Mouse (Mus musculus) neural tube, embryonic 12.5 days (tissue): ENCODE data around the gene Mep1a. TPM values are rescaled to one million over a fixed set of nuclear protein-coding genes. Genes with fewer than 3 reads are reported as not detected.

Source experiments
- ATAC-seq: fragments of 200-750 bp; cut with Nextera tagmentation; 2 replicates; pipeline ENCODE4 v1.8.0; 2017; ENCODE audit warnings: low read depth, mild to moderate bottlenecking, moderate TSS enrichment, moderate library complexity; ENCODE audit not compliant: low FRiP score
- H3K27ac ChIP-seq: fragments of 300-500 bp; sonication (generic); 2 replicates; pipeline ENCODE4 v1.5.1; 2016
- H3K27me3 ChIP-seq: fragments of 300-500 bp; sonication (generic); replicated peaks from 2 replicates; pipeline ENCODE4 v1.6.1; 2016; ENCODE audit warnings: mild to moderate bottlenecking
- H3K36me3 ChIP-seq: fragments of 300-500 bp; sonication (generic); 2 replicates; pipeline ENCODE4 v1.6.1; 2016; ENCODE audit warnings: mild to moderate bottlenecking
- H3K4me1 ChIP-seq: fragments of 300-500 bp; sonication (generic); 2 replicates; pipeline ENCODE4 v1.6.1; 2016
- H3K4me2 ChIP-seq: fragments of 300-500 bp; sonication (generic); replicated peaks from 2 replicates; pipeline ENCODE4 v1.6.1; 2016; ENCODE audit warnings: mild to moderate bottlenecking
- H3K4me3 ChIP-seq: fragments of 300-500 bp; sonication (generic); 2 replicates; pipeline ENCODE4 v1.5.1; 2016
- H3K9ac ChIP-seq: fragments of 300-500 bp; sonication (generic); 2 replicates; pipeline ENCODE4 v1.6.1; 2016; ENCODE audit warnings: mild to moderate bottlenecking
- H3K9me3 ChIP-seq: fragments of 300-500 bp; sonication (generic); 2 replicates; pipeline ENCODE4 v1.6.1; 2016; ENCODE audit warnings: mild to moderate bottlenecking
- WGBS: fragments of 180-500 bp; shearing (Covaris S2); methylation state at CpG from one replicate; pipeline ENCODE4 v1.1.7; 2016; 5-methylcytosine and 5-hydroxymethylcytosine counted together
- polyA plus RNA-seq: library from polyadenylated mRNA; unstranded; fragments of >200 nt; fragmentation: Nextera tagmentation; extraction: Ambion mirVana; gene quantifications from 2 replicates; pipeline ENCODE4 v1.2.1, GENCODE M21; 2016

Gene Mep1a
- polyA plus RNA-seq, 1 experiment from 2014 or later = not detected

DNA sequence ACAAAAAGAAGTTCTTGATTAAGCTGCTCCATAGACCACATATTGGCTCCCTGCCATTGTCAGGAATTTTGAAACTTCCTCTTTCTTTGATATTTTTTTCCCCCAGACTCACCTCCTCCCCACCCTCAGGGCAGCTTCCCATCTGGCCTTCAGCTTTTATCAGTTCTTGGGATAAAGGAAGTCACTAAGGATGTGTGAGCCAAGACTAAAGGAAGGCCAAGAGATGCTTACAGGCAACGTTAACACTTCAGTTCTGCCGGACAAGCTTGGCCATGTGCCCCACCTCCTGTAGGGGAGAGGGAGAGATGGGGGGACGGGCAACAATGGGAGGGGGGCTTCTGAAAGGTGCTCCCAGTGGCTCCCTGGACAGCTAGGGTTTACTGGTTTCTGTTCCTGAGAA is 32.6 kb downstream of the Mep1a start:
- Histone ChIP-seq H3K4me2 (no peak overlapping the region), H3K4me3 (no peak overlapping the region), H3K27ac (no peak overlapping the region), H3K27me3 (no peaks in the 10 kb centered on the region), H3K4me1 (no peaks in the 10 kb centered on the region), H3K36me3 (no peaks in the 10 kb centered on the region), H3K9me3 (no peaks in the 10 kb centered on the region), H3K9ac (no peak overlapping the region)
- 63% methylated on average over 3 of the region's 3 CpGs for WGBS
- ATAC-seq = no peak

DNA sequence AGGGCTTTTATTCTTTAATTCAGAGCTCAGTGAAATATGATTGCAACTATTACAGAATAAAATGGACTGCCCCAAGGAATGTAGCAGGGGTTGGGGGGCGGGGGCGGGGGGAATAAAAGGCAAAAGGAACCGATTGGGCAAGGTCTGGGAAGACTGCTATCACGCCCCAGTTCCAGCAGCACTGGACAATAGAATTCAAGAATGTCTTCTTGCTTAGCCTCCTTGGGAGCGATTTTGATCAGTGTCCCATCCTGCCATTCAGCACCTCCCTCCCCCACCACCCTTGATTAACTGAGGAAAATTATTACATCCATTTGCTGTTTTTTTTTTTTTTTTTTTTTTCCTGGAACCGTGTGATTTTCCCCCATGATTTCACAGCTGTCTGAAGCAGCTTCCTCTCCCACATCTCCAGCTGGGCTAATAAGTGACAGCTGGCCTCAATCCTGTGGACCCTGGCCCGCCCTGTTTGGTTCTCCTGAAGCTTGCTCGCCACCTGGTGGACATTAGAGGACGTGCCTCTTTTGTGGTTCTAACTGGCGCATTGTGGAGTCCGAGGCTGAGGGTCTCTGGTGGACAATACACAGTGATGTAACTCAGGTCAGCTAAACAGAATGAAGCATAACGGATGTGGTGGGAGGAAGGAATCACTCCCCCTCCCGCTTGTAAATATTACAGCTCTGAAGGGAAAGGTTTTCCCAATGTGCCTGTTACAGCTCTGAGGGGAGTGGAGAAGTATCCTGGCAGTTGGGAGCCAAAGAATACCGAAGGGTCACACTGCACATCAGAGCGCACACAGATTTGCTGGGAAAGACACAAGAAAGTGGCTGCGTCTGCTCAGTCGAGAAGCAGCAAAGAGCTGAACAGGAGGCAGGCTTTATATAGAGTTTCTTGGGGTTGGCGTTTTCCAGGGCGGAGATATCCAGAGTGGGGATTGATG is 42.1 kb downstream of the Mep1a start:
- Histone ChIP-seq H3K27me3 (no peaks in the 10 kb centered on the region), H3K4me2 (peak overlapping the region; percentile 26; the same call in 1 of the 2 replicates), H3K36me3 (no peaks in the 10 kb centered on the region), H3K9ac (no peak overlapping the region), H3K27ac (no peak overlapping the region), H3K9me3 (0 out of 2 replicates have a peak, but pooled peaks cover 4% of the 10 kb centered on the region), H3K4me1 (no peaks in the 10 kb centered on the region), H3K4me3 (no peak overlapping the region)
- WGBS = 39% methylated on average over 19 of the region's 19 CpGs
- ATAC-seq = peak; percentile 91

DNA sequence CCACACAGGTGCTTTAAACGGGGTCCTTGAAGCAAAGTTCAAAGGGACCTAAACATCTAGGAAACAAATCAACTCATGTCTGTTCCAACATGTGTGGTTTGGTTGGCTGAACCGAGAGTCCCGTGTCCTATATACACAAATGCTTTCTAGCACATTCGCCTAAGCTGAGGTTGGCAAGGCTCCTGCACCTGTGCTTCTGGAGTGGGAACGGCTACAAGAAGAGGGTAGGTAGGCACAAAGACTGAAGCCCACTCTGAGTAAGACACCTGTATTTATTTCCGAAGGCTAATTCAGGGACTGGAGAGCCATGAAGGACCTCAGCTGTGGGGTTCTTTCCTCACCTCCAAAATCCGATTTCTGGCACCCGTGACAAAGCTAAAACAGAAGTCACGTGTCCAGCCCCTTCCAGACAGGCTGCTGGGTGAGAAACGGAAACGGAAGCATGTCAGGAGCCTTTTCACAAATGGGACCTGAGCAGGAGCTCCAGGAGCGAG is 42.8 kb downstream of the Mep1a start:
- 0 out of 2 replicates have a peak, but pooled peaks cover 4% of the 10 kb centered on the region for H3K9me3 ChIP-seq
- no peaks in the 10 kb centered on the region for H3K36me3 ChIP-seq
- WGBS = 83% methylated on average over 12 of the region's 12 CpGs
- no peak; the same call in 1 of the 2 replicates for ATAC-seq
- no peak overlapping the region for H3K4me2 ChIP-seq
- H3K27me3 ChIP-seq = no peaks in the 10 kb centered on the region
- H3K4me3 ChIP-seq = no peak overlapping the region
- H3K27ac ChIP-seq = no peak overlapping the region
- H3K9ac ChIP-seq = no peak overlapping the region
- H3K4me1 ChIP-seq = no peaks in the 10 kb centered on the region

DNA sequence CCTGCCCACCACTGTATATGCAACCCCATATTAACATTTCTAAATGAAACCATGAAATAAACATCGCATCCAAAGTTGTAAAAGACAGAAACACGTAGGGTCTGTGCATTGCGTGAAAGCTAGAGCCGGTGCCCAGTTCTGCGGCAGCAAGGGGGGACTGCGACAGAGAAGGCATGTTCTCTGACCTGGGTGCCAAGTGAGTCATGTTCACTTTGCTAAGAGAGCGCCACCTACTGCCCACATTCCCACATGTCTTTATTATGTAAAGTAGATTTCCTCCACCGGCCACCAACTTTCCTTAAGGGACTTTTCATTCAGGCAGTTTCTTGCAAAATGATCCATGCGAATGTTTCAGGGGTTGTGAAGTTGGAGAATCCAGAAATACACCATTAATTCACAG is 44.0 kb downstream of the Mep1a start:
- Histone ChIP-seq H3K4me1 (no peaks in the 10 kb centered on the region), H3K27me3 (no peaks in the 10 kb centered on the region), H3K9me3 (0 out of 2 replicates have a peak, but pooled peaks cover 4% of the 10 kb centered on the region), H3K4me2 (no peak overlapping the region), H3K36me3 (no peaks in the 10 kb centered on the region), H3K4me3 (no peak overlapping the region), H3K27ac (no peak overlapping the region), H3K9ac (no peak overlapping the region)
- 17% methylated on average over 9 of the region's 9 CpGs for WGBS
- no peak; the same call in 1 of the 2 replicates for ATAC-seq

DNA sequence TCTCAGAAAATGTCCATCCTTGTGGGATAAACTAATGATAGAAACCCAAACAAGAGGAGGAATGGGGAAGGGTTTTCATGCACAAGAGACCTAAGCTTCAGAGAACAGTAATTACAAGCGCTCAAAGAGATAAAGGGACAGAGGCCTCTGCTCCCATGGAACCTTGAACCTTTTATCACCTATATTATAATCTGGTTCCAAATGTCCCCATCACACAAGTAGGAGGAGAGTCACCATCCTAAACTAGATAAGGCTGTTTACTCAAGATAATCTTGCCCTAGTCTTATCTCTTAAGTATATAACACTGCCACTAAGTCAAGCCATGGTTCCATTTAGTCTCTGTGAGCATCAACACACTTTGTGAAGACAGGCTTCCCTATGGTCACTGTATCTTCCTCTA is 51.4 kb downstream of the Mep1a start:
- Histone ChIP-seq H3K27me3 (no peaks in the 10 kb centered on the region), H3K9ac (no peak overlapping the region), H3K4me3 (no peak overlapping the region), H3K36me3 (no peaks in the 10 kb centered on the region), H3K4me2 (no peak overlapping the region), H3K27ac (no peak overlapping the region), H3K4me1 (no peaks in the 10 kb centered on the region), H3K9me3 (no peaks in the 10 kb centered on the region)
- 91% methylated on average over 1 of the region's 1 CpGs for WGBS
- ATAC-seq = no peak

DNA sequence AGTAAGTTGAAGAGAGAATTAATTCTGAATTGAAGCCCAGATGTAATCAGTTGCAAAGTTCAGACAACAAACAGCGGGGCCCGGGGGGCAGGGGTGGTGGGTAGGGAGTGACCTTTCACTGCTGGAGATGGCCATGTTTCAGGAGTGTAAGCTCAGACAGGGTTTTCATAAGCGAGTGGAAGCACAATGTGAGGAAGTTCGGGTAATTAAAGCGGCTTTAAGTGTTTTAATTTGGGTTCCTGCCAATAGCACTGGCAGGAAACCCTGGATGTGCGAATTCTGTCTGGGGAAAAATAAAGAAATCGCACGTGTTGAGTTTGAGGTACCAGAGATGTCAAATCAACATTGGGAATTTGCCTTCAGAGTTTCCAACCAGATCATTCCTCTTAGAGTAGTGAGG is 68.1 kb downstream of the Mep1a start:
- H3K9me3 ChIP-seq = no peaks in the 10 kb centered on the region
- no peak overlapping the region for H3K4me2 ChIP-seq
- WGBS = 83% methylated on average over 8 of the region's 8 CpGs
- no peak overlapping the region for H3K4me3 ChIP-seq
- no peaks in the 10 kb centered on the region for H3K27me3 ChIP-seq
- no peak overlapping the region for H3K9ac ChIP-seq
- H3K4me1 ChIP-seq = no peaks in the 10 kb centered on the region
- no peaks in the 10 kb centered on the region for H3K36me3 ChIP-seq
- no peak for ATAC-seq
- no peak overlapping the region for H3K27ac ChIP-seq

DNA sequence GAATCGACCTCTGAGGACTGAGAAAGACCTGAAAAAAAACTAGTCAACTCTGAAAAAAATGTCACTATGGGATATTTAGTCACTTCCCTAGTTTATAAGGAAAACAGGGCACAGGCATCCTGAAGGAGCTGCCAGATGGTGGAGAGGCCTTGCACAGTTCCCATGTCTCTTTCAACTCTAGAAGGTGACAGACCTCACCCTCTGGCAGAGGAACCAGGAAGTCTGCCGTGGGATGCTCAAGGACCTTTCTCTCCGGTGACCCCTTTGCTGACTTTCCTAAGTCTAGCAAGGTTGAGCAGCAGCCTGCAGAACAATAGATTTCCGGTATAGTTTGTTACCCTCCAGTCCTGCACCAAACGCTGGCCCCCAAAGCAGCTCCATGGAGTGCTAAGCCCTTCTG is 70.9 kb downstream of the Mep1a start:
- H3K27me3 ChIP-seq = no peaks in the 10 kb centered on the region
- H3K9ac ChIP-seq = no peak overlapping the region
- no peaks in the 10 kb centered on the region for H3K9me3 ChIP-seq
- no peak for ATAC-seq
- H3K4me1 ChIP-seq = no peaks in the 10 kb centered on the region
- no peak overlapping the region for H3K27ac ChIP-seq
- no peaks in the 10 kb centered on the region for H3K36me3 ChIP-seq
- no peak overlapping the region for H3K4me3 ChIP-seq
- WGBS = 71% methylated on average over 5 of the region's 5 CpGs
- no peak overlapping the region for H3K4me2 ChIP-seq

Other genes starting within 250 kb of the Mep1a start
- not detected in 2 replicates for gene Adgrf1, start 232.5 kb downstream of the Mep1a start, polyA plus RNA-seq
- gene Adgrf5, start 142.4 kb downstream of the Mep1a start, polyA plus RNA-seq = 10.7 and 12.2 TPM in 2 replicates
- gene Ankrd66, start 40.8 kb upstream of the Mep1a start, polyA plus RNA-seq = 0.20 TPM in 1 of 2 replicates, not detected in the other
- 16.3 and 18.8 TPM in 2 replicates for gene Pla2g7, start 65.3 kb upstream of the Mep1a start, polyA plus RNA-seq
- gene Tdrd6, start 127.5 kb upstream of the Mep1a start, polyA plus RNA-seq = 0.08 and 0.33 TPM in 2 replicates
- gene Slc25a27, start 164.4 kb upstream of the Mep1a start, polyA plus RNA-seq = 88.3 and 99.6 TPM in 2 replicates
- 20.6 and 23.3 TPM in 2 replicates for gene Cyp39a1, start 164.6 kb upstream of the Mep1a start, polyA plus RNA-seq